ENCODE assay signal across 10 mouse cellular contexts in genomic region chr10:42295028-42295427, GRCm38 (mm10). TPM values are rescaled to one million over a fixed set of nuclear protein-coding genes. Genes with fewer than 3 reads are reported as not detected.
A peak's percentile ranks its signal among the peaks of the same experiment; 100 is the strongest.
DNase-seq lines count a peak whose midpoint lies in the region; ATAC-seq and TF ChIP-seq lines count a peak whose summit lies in the region.
"Had no signal": no experiment of that assay in that cellular context is flagged by ENCODE, and none has a peak within 500 bp of the region (broad histone marks: within the 10 kb centered on the region; RNA-seq: fewer than 3 reads in every experiment).

No protein-coding gene starts in this region.

- H3K4me3 ChIP-seq in forebrain, postnatal 0 days (ENCODE audit: low read depth, low read length) = no peak overlapping the region
- H3K4me3 ChIP-seq: limb, embryonic 13.5 days; stomach, embryonic 15.5 days had no signal

- intact Hi-C loops in heart, postnatal 10 days (cut with DNase I) = loop anchor here (1.0 to 10.0 kb wide), 4 partner anchors 315 to 783 kb away; no protein-coding TSS in a partner anchor

- no peaks in the 10 kb centered on the region for H3K27me3 ChIP-seq in forebrain, postnatal 0 days (ENCODE audit: insufficient read depth, low read length)
- H3K27me3 ChIP-seq: limb, embryonic 13.5 days; stomach, embryonic 15.5 days had no signal

- no peak overlapping the region for H3K9ac ChIP-seq in forebrain, postnatal 0 days
- H3K9ac ChIP-seq: limb, embryonic 13.5 days; stomach, embryonic 15.5 days had no signal

- 14% methylated on average over 1 of the region's 1 CpGs for whole genome bisulfite sequencing in forebrain, postnatal 0 days

- DNase-seq in heart, postnatal 10 days = peak; percentile 41 to 48
- no peak for DNase-seq in heart, adult 8-10 months (ENCODE audit: low spot score)
- peak; percentile 70 for DNase-seq in A20 (ENCODE audit: low read depth, low spot score)
- peak; percentile 58 for DNase-seq in Muller cell, postnatal 12 days (ENCODE audit: inconsistent ontology term)
- peak; percentile 79 for DNase-seq in forebrain, postnatal 0 days
- DNase-seq in naive thymus-derived CD4-positive, alpha-beta T cell, adult 2 months (ENCODE audit: low read depth) = peak; percentile 78
- DNase-seq in right cerebral cortex, postnatal 25 days = no peak
- DNase-seq in ovary, postnatal 14 days (ENCODE audit: low spot score) = no peak

- peak; percentile 87 for TF ChIP-seq CTCF in forebrain, postnatal 0 days (IDR thresholded peaks at IDR 0.05; ENCODE audit: low read depth)

- ATAC-seq in forebrain, postnatal 0 days = peak; percentile 85

- H3K9me3 ChIP-seq in forebrain, postnatal 0 days (ENCODE audit: low read length) = no peaks in the 10 kb centered on the region
- H3K9me3 ChIP-seq: stomach, embryonic 15.5 days had no signal

- no peaks in the 10 kb centered on the region for H3K36me3 ChIP-seq in forebrain, postnatal 0 days (ENCODE audit: insufficient read depth)
- H3K36me3 ChIP-seq: limb, embryonic 13.5 days; stomach, embryonic 15.5 days had no signal

- no peaks in the 10 kb centered on the region for H3K4me1 ChIP-seq in forebrain, postnatal 0 days (ENCODE audit: insufficient read depth)
- H3K4me1 ChIP-seq: stomach, embryonic 15.5 days had no signal

- H3K4me2 ChIP-seq in forebrain, postnatal 0 days (ENCODE audit: low read depth) = no peak overlapping the region
- H3K4me2 ChIP-seq: limb, embryonic 13.5 days; stomach, embryonic 15.5 days had no signal

- H3K27ac ChIP-seq in forebrain, postnatal 0 days (ENCODE audit: low read depth, low read length) = no peak overlapping the region
- H3K27ac ChIP-seq: limb, embryonic 13.5 days; stomach, embryonic 15.5 days had no signal

RNA-seq across cellular contexts. Expression of gene Foxo3, which starts 18.5 kb away (rescaled TPM):
- total RNA-seq in heart, postnatal 10 days (2021) = 10 to 100 TPM; 44.1 to 68.3 TPM
- 10 to 100 TPM; 67.9 to 93.5 (median 80.4) TPM for total RNA-seq in heart, adult 8-10 months (2022)
- 24.2 and 29.1 TPM in 2 replicates for total RNA-seq in forebrain, postnatal 0 days (2014; rRNA removed)
- polyA plus RNA-seq in forebrain, postnatal 0 days (2015; fragmentation: Nextera tagmentation; extraction: Ambion mirVana) = 6.4 and 6.5 TPM in 2 replicates

Comparison
In these comparisons a context has a peak if more than half of its experiments do, and no peak if none do; other contexts are left out.
1. DNase-seq: peak in heart, postnatal 10 days (2 of 2), A20 (single experiment), Muller cell, postnatal 12 days (single experiment), forebrain, postnatal 0 days (single experiment) and naive thymus-derived CD4-positive, alpha-beta T cell, adult 2 months (single experiment); none in heart, adult 8-10 months (single experiment), right cerebral cortex, postnatal 25 days (single experiment) and ovary, postnatal 14 days (single experiment).